Mouse (Mus musculus): ENCODE results near the gene Nup210l. TPM values are rescaled to one million over a fixed set of nuclear protein-coding genes. Genes with fewer than 3 reads are reported as not detected.
A peak's percentile ranks its signal among the peaks of the same experiment; 100 is the strongest.

The Nup210l gene
- total RNA-seq, 2 experiments from 2014 or later, result 0.08 TPM

DNA sequence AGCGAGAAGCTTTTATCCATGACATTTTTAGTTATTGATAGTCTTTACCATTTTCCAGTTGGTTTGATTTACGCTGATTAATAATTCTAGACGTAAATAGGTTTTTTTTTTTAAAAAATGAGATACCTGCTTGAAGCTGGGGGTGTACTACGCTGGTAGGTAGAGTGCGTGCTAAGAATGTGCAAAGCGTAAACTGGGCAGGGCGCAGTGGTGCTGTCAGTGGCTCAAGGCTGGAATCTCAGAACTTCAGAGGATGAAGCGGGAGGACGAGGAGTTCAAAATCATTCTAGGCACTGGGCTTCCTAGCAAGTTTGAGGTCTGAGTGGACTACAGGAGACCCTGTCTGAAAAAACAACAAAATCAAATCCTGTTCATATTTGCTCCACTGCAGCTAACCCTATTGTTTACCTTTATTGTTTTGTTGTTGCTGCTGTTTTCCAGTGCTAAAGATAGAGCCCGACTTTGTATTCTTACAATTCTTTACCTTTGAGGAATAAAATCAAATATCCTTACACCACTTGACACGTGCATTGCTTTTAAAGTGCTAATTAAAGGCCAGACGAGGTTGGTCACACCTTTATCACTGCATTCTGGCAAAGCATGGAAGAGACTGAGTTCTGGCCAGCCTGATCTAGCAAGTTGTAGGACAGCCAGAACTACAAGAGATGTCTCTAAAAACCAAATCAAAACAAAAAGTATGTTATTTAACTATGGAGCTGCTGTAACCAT, 110.2 kb downstream of the Nup210l start:
- intact Hi-C loops (cut with DNase I), result no loop called here
- DNase-seq (ENCODE audit: low spot score), result no peak

DNA sequence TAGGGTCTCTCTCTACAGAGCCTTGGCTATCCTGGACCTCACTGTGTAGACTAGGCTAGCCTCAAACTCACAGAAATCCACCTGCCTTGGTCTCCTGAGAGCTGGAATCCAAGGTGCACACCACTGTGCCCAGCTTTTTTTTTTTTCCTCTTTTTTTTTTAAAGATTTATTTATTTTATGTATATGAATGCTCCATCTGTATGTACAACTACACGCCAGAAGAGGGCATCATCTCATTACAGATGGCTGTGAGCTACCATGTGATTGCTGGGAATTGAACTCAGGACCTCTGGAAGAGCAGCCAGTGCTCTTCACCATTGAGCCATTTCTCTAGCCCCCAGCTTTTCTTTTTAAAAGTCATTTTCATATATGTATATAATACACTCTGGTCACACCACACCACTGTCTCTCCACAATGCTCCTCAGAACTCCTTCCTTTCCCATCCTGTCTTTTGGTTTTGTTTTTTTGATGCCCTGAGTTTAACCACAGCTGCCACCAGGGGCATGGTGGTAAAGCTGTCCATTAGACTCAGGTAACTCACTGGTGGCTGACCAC, 112.0 kb downstream of the Nup210l start:
- no peak for DNase-seq (ENCODE audit: low spot score)
- intact Hi-C loops (cut with DNase I), result no loop called here

DNA sequence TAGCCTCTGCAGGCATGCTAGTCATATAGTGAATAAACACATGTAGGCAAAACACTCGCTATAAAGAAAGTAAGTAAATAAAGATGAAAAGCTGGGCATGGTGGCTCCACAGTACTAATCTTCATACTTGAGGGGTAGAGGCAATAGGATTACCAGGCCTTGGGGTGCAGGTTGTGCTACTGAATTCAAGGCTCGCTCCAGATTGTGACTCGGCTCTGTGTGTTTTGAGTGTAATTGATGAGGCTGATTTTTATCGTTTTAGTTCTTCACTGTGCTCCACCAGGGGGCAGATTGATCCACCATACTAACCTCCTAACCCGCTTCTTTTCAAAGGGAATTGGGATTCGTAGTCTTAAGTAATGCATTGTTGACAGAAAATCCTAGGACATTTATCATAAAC, 116.2 kb downstream of the Nup210l start:
- intact Hi-C loops (cut with DNase I), result loop anchor here (1.0 to 5.0 kb wide), 2 partner anchors 42 to 153 kb away; no protein-coding TSS in a partner anchor
- DNase-seq (ENCODE audit: low spot score), result no peak

DNA sequence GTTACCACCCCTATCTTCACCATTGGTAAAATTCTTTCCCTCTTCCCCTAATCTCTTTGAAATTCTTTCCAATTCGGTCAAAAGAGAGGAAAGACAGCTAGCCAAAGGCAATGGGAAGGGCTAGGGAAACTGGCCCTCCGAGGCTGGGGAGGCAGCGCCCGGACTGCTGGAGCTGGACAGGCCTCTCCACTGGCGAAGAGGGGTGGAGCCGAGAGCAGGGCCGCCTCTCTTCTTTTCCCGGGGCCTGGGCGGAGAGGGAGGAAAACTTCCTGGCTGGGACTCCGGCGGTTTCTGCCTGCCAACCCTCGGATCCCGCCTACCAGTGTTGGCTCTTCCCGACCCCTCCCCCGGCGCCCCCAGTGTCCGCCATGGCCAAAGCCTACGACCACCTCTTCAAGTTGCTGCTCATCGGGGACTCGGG, 116.6 kb downstream of the Nup210l start:
- intact Hi-C loops (cut with DNase I), result loop anchor here (1.0 to 5.0 kb wide), 2 partner anchors 42 to 153 kb away; no protein-coding TSS in a partner anchor
- peak; percentile 79 for DNase-seq (ENCODE audit: low spot score)

DNA sequence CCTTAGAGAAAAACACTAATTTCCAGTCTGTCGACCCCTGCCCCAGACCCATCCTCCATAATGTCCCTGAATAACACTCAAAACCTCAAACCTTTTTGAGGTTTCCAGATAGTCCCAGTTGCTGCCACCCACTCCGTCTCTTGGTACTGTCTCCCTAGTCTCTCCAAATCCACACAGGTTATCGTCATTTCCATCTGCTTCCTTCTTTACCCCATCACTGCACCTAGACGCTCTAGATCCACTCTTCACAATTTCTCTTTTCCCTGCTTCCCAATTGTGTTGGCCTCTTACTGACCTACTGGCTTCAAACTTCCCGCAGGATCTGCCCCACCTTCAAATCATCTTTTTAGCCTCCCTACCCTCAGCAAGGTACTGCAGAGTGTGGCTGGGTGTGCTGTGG, 117.2 kb downstream of the Nup210l start:
- intact Hi-C loops (cut with DNase I), result loop anchor here (5.0 kb wide), 1 partner anchor 41 kb away; no protein-coding TSS in a partner anchor
- DNase-seq (ENCODE audit: low spot score), result no peak

DNA sequence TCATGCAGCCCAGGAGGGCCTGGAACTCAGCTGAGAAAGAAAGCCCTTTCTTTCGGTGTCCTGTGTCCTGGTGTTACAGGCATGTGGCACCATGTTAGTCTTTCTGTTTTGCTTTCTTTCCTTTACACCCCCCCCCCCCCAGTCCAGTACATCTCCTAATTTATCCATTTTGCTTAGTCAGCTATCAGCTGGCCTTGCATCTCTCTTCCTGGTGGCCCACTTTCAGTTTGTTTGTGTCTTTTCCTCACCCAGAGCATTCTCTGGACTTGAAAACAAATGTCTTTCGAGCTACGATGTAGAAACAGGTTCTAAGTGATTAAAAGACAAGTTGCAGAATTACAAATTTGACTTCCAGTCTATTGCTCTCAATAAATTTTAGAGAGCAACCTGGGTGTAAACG, 118.5 kb downstream of the Nup210l start:
- intact Hi-C loops (cut with DNase I), result loop anchor here (5.0 kb wide), 1 partner anchor 40 kb away; no protein-coding TSS in a partner anchor
- DNase-seq (ENCODE audit: low spot score), result no peak

DNA sequence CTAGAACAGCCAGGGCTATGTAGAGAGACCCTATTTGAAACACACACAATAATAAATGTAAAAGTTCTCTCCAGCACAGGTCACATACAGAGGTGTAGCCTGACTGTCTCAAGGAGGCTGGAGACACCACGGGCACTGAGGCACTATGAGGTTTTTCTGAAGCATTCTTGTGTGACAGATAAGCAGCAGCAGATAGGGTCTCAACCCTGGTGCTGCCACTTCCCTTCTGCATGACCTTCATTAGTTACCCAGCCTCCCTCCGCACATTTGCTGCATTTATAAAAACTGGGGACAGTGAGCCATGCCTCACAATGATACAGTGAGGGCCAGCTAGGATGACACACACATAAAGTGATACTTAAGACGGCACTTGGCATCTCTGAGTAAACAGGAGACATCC, 119.0 kb downstream of the Nup210l start:
- DNase-seq (ENCODE audit: low spot score), result no peak
- intact Hi-C loops (cut with DNase I), result loop anchor here (5.0 kb wide), 1 partner anchor 39 kb away; no protein-coding TSS in a partner anchor

DNA sequence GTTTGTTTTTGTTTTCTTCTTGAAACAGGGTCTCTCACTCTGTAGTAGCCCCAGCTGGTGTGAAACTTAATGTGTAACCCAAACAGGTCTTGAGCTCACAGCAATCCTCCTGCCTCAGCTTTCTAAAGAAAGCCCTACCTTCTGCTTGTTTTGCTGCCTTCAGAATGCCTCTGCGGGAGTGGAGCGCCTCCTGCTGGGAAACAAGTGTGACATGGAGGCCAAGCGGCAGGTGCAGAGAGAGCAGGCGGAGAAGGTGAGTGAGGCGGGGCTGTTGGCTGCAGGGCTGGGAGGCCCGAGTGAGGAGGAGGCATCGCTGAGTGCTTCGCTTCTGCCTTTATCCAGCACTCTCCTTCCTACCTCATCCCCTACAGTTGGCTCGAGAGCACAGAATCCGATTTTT, 120.4 kb downstream of the Nup210l start:
- DNase-seq (ENCODE audit: low spot score), result no peak
- intact Hi-C loops (cut with DNase I), result loop anchor here (5.0 kb wide), 1 partner anchor 38 kb away; no protein-coding TSS in a partner anchor

DNA sequence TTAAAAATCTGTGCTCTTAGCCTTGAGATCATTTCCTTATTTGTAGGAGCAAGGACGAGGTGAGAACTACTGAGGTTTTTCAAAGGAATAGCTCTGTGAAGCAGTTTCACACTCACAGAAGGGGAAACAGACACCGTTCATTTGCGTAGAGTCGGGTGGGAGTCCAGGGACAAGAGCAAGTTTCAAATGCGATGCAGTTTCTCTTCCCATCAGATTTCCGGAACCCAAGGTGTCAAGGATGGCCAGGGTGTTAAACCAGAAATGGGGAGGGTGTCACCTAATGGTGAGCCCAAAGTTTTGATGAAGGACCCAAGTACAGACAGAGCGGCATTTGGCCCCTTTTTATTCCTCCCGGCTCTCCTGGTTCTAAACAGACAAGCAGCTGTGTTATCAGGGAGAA, 127.1 kb downstream of the Nup210l start:
- intact Hi-C loops (cut with DNase I), result no loop called here
- no peak for DNase-seq (ENCODE audit: low spot score)

DNA sequence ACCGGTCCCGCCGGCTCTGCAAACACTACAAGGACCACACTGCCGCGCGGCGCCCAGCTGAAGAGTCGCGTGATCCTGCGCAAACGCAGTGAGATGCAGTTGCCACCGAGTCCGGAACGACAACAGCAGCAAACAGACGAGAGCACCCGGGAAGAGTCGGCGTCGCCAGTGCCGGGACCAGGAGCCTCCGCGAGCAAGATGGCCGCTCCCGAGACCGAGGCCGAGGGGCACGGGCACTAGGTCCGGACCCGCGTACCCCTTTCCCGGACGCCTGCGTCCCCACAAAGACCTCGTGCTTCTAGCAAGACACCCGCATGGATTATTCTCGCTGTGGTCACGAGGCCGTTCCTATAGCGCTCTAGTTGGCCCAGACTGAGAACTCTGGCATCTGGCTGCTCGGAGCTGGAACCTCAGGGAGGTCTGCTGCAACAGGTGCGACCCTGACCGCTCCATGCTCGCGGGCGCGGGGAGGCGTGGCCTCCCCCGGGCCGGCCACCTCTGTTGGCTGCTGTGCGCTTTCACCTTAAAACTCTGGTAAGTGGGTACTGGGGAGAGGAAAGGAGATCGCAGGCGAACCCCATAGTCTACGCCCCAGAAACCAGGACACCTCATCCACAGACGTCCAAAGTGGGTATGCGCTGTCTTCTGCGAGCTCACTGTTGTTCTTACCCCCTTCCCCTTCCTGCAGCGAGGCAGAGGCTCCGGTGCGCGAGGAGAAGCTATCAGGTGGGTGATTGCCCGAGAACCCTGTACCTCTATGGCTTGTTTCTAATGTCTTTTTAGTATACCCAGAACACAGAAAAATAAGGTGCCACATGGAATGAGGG, 127.8 kb downstream of the Nup210l start, which contains the start of gene Jtb:
Jtb (plus strand) TSS at position 91 of the 827 bp plus-strand sequence.
- peak; percentile 87 for DNase-seq (ENCODE audit: low spot score)
- intact Hi-C loops (cut with DNase I), result no loop called here

DNA sequence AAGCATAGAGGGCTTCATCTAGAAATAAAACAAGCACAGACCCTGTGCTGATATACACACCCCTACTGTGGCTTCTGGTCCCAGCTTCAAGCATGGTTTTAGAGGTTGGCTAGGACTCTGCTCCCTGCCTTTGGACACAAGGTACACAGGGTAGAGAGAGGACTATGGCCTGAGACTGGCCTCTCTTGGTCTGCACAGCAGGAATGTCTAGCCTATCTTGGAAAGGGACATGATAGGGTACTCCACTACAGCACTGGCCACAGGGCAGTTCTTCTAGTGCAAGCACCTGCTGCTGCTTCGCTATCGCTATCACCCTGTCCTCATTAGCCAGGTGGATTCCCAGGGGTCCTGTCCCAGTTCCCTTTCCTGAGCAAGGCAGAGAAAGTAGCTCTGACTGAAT, 137.3 kb downstream of the Nup210l start:
- no peak for DNase-seq (ENCODE audit: low spot score)
- intact Hi-C loops (cut with DNase I), result no loop called here

DNA sequence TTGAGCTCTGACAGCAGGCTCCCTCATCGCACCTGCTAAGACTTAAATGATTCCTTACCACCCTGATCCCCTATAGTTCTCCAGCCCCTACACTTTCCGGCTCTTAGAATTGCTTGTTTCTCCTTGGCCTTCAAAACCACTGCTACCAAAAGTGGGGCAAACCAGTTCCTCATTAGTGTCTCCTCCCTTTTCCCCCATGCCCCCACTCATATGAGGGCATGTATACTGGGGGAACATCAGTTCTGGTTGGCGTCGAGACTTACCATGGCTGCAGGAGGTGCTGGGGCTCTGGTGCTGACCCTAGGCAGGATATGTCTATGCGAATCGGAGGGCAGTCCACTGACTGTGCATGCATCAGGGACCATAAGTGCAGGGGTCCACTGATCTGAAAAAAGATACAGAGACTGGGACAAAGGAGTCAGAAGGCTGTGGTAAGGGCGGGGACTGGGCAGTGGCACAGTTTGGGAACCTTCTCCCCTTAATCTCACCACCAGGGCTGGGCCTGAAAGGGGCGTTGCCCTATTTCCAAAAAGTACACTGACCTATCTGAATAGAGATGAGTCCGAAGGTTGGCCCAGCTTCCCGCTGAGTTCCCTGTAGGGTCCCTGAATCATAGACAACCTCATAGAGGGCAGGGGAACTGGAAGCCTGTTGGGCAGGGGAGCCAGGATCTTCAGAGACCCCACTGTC, 137.9 kb downstream of the Nup210l start:
- no peak for DNase-seq (ENCODE audit: low spot score)
- intact Hi-C loops (cut with DNase I), result no loop called here

DNA sequence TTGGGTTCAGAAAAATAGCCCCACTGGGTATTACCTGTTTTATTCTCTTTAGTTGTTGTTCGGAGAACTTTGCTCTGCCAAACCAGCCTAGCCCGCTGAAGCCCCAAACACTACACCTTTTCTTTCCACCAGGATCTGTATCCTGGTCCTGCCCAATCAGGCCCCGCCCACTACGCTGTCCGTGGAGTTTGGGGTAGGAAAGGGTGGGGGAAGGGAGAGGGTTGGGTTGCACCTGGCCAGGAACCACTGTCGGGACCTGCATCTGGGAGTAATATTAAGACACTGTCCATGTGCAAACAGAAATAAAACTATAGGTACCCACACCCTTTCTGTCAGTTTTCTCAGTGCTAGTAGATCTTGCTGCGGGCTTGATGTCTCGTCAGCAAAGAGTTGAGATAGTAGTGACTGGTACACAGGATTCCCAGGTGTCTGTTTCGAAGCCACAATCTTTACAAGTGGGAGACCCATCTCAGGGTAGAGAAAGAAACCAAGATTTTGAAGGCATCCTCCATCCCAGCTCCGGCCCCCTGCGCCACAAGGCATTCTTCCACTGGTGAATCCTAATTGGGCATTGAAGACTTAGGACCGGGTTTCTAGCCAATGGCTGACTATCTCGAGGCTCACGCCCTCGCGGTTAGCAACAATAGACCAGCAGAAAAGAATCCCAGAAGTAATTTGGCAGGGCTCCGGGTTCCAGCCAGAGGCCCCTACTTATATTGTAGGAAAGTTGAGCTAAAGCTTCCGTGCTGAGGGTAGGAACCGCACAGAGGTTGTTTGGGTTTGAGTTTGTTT, 139.2 kb downstream of the Nup210l start, which contains the start of gene Creb3l4:
Creb3l4 (minus strand) TSS at position 529 of the 792 bp plus-strand sequence.
- DNase-seq (ENCODE audit: low spot score), result no peak
- intact Hi-C loops (cut with DNase I), result no loop called here

DNA sequence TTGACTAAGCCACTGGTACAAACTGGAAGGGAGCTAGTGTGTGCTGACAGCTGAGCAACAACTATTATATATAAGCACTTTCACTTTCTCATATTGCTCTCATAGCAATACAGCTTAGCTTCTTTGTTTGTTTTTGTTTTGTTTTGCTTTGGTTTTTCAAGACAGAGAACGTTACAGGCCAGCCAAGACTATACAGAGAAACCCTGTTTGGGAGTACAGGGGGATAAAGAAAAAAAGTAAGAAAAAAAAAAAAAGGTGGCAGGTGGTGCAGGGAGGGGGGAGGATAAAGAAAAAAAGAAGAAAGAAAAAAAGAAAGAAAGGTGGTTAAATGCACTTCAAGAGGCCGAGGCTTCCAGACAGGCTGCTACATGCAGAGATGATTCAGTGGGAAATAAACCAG, 141.5 kb downstream of the Nup210l start:
- no peak for DNase-seq (ENCODE audit: low spot score)
- intact Hi-C loops (cut with DNase I), result no loop called here

DNA sequence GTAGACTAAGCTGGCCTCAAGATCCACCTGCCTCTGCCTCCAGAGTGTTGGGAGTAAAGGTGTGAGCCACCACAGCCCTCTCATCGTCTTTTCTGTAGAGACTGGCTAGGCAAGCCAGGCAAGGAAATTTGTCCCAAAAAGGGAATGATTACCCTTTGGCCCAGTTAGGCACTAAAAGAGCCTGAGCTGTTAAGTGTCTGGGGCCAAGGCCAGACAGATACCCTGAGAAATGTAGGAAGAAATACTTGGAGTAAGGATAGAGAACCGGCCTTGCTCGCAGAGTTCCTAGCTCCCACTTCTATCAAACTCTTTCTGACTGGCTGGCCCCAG, 143.7 kb downstream of the Nup210l start:
- intact Hi-C loops (cut with DNase I), result no loop called here
- DNase-seq (ENCODE audit: low spot score), result no peak

DNA sequence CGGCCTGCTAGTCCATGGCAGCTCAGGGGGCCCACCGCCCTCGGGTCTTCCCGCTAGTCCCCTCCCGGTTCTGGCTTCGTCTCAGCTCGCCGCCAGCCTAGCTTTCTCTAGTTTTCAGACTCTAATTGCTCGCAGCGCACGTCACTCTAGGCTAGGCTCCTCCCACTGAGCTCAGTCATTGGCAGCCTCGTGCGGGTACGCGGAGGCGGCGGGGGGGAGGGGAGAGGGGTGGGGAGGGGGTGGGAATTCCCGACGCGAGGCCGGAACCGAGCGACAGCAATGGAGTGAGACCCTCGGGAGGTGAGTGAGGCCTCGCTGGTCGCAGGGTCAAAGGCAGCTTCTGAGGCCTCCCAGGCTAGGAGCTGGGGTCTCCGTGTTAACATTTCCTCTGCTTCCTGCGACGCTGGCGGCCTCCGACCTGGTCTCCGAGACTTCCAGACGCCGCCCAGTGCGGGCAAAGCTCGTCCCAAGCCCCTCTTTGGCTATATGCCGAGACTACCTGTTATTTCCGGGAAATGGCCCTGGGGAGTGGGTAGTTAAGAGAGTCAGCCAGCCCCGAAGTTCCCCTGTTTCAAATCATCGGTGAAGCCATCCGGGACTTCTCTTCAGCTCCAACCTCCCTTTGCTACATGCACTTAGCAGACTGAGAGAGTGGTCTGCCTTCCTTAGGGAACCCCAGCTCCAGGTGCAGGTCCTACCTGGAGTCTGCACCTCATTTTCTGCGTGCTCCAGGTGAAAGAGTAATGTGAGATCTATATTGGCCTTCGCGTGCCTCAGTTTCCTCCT, 144.2 kb downstream of the Nup210l start, which contains the start of gene Slc39a1:
Slc39a1 (plus strand) TSS at position 213 of the 786 bp plus-strand sequence.
- DNase-seq (ENCODE audit: low spot score), result peak; percentile 92
- intact Hi-C loops (cut with DNase I), result no loop called here

DNA sequence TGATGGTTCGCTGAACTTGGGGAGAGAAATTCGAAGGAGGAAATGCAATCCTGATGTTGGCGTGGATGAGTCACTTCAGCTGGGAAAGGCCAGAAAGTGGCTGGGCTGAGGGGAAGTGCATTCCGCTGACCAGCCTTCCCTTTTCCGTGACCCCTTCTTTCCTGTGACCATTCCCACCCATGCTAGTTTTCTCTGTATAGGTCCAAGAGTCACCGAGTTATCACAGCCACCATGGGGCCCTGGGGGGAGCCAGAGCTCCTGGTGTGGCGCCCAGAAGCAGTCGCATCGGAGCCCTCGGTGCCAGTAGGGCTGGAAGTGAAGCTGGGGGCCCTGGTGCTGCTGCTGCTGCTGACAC, 144.8 kb downstream of the Nup210l start:
- intact Hi-C loops (cut with DNase I), result no loop called here
- peak; percentile 45 for DNase-seq (ENCODE audit: low spot score)

DNA sequence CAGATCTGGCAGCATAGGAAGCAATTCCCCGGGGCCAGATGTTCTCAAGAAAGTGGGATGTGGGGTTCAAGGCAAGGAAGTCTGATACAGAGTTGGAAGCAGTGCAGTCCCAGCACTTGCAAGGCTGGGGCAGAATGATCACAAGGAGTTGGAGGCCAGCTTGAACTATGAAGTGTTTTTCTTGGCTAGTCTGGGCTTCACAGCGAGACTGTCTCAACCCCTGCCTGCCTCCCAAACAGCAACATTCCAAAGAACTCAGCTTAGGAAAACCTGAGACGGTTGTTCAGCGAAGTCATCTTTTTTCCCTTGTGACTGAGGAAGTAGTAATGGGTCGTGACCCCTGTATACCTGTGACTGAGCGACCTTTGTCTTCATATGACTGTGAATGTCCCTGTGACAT, 146.9 kb downstream of the Nup210l start:
- no peak for DNase-seq (ENCODE audit: low spot score)
- intact Hi-C loops (cut with DNase I), result no loop called here

Data from heart, postnatal 25 days (tissue).